Mouse (Mus musculus) heart, postnatal 0 days (tissue): Measurements from ENCODE around the gene Prc1.

ENCODE experiments used
- CTCF ChIP-seq: IDR thresholded peaks from 2 replicates; pipeline ENCODE4 v1.5.1; 2016; ENCODE audit warnings: antibody characterized with exemption, control low read depth, low read depth
- EP300 ChIP-seq: IDR thresholded peaks from 2 replicates; pipeline ENCODE4 v1.6.1; 2016; ENCODE audit warnings: antibody characterized with exemption, low read depth

DNA sequence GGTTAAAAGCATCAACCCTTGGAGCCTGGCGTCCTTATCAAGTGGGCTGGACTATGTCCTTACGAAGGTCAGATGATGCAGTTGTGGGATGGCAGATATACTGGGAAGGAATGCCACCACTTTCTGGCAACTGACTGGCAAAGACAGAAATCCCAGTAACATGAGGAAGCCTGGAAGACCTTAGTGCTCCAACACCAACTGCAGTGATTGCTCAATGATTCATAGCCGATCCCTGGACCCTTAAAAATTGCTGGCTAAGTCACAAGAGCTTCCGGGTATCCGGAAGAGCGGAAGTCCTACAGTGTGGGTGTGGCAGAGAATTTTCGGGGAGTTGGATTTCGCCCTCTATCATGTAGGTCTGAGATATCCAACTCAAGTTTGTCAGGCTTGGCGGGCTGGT, 51.9 kb downstream of the Prc1 start:
- TF ChIP-seq CTCF: no peak
- TF ChIP-seq EP300: no peak
